9 mouse cellular contexts compared by ENCODE assay signal in genomic region chr12:86804857-86805256, GRCm38 (mm10).
DNase-seq lines count a peak whose midpoint lies in the region; ATAC-seq lines count a peak whose summit lies in the region.
"Had no signal": no experiment of that assay in that cellular context is flagged by ENCODE, and none has a peak within 500 bp of the region (broad histone marks: within the 10 kb centered on the region; RNA-seq: fewer than 3 reads in every experiment).

No protein-coding gene starts in this region.

- H3K4me1 ChIP-seq in hindbrain, embryonic 12.5 days, result peaks cover 93% of the 10 kb centered on the region
- H3K4me1 ChIP-seq in neural tube, embryonic 13.5 days (replicated peaks), result peaks cover 99% of the 10 kb centered on the region

- no peak for ATAC-seq in hindbrain, embryonic 12.5 days (ENCODE audit: low FRiP score)
- ATAC-seq in neural tube, embryonic 13.5 days (ENCODE audit: low read depth), result no peak
- ATAC-seq in CD4-positive, CD25-positive, alpha-beta regulatory T cell, adult 4 months, result no peak
- ATAC-seq: liver, postnatal 0 days had no signal

- no peaks in the 10 kb centered on the region for H3K9me3 ChIP-seq in hindbrain, embryonic 12.5 days (replicated peaks)
- no peaks in the 10 kb centered on the region for H3K9me3 ChIP-seq in neural tube, embryonic 13.5 days

- no peaks in the 10 kb centered on the region for H3K27me3 ChIP-seq in hindbrain, embryonic 12.5 days
- no peaks in the 10 kb centered on the region for H3K27me3 ChIP-seq in neural tube, embryonic 13.5 days

- H3K9ac ChIP-seq in hindbrain, embryonic 12.5 days, result no peak overlapping the region
- H3K9ac ChIP-seq in neural tube, embryonic 13.5 days, result peak overlapping the region; percentile 14; the same call in 1 of the 2 replicates
- H3K9ac ChIP-seq: liver, postnatal 0 days had no signal

- no peak overlapping the region for H3K4me2 ChIP-seq in hindbrain, embryonic 12.5 days (replicated peaks)
- no peak overlapping the region for H3K4me2 ChIP-seq in neural tube, embryonic 13.5 days

- no peak overlapping the region for H3K4me3 ChIP-seq in hindbrain, embryonic 12.5 days
- no peak overlapping the region for H3K4me3 ChIP-seq in neural tube, embryonic 13.5 days

- no peaks in the 10 kb centered on the region for H3K36me3 ChIP-seq in hindbrain, embryonic 12.5 days
- no peaks in the 10 kb centered on the region for H3K36me3 ChIP-seq in neural tube, embryonic 13.5 days

- peak; percentile 63 for DNase-seq in cerebellum, adult 9-11 months
- DNase-seq in cerebellum, postnatal 25 days, result no peak
- peak; percentile 28 for DNase-seq in kidney, postnatal 10 days
- DNase-seq in kidney, postnatal 14 days, result no peak
- no peak for DNase-seq in ovary, postnatal 14 days (ENCODE audit: low spot score)
- DNase-seq: liver, postnatal 0 days had no signal

- peak overlapping the region; percentile 99 for H3K27ac ChIP-seq in hindbrain, embryonic 12.5 days
- peak overlapping the region; percentile 99 for H3K27ac ChIP-seq in neural tube, embryonic 13.5 days (replicated peaks)

- 64% methylated on average over 2 of the region's 2 CpGs for WGBS in hindbrain, embryonic 12.5 days
- 82% methylated on average over 2 of the region's 2 CpGs for WGBS in neural tube, embryonic 13.5 days

Comparison
In these comparisons a context has a peak if more than half of its experiments do, and no peak if none do; other contexts are left out.
1. DNase-seq: peak in cerebellum, adult 9-11 months (single experiment) and kidney, postnatal 10 days (single experiment); none in cerebellum, postnatal 25 days (0 of 2), kidney, postnatal 14 days (single experiment) and ovary, postnatal 14 days (single experiment).